Mouse (Mus musculus): Measurements from ENCODE around the gene BC016579.

BC016579 gene

GRCm38 (mm10) chr16:45653934-45654332 is at the start of gene BC016579:
Gene BC016579, minus strand, starts transcription at chr16:45654068.
- peak; percentile 43 to 44 for DNase-seq (ENCODE audit: low spot score in 2 of 2)

- no peak for DNase-seq (ENCODE audit: low spot score in 2 of 2)
These were observed 45.4 kb upstream of the BC016579 start for GRCm38 (mm10) chr16:45699301-45699700.

- DNase-seq (ENCODE audit: low spot score in 2 of 2): no peak
These were observed 44.1 kb upstream of the BC016579 start for GRCm38 (mm10) chr16:45697996-45698395.

- DNase-seq (ENCODE audit: low spot score in 2 of 2): no peak
These were observed 41.7 kb upstream of the BC016579 start for GRCm38 (mm10) chr16:45695445-45696160.

GRCm38 (mm10) chr16:45693558-45693957 is 39.7 kb upstream of the BC016579 start, which contains the start of gene Tmprss7:
Gene Tmprss7, minus strand, starts transcription at chr16:45693658.
- DNase-seq (ENCODE audit: low spot score in 2 of 2): no peak

GRCm38 (mm10) chr16:45692851-45693250 is 39.0 kb upstream of the BC016579 start:
- DNase-seq (ENCODE audit: low spot score in 2 of 2): no peak

- no peak for DNase-seq (ENCODE audit: low spot score in 2 of 2)
These were observed 36.3 kb upstream of the BC016579 start for GRCm38 (mm10) chr16:45690178-45690577.

GRCm38 (mm10) chr16:45686833-45687232 is 33.0 kb upstream of the BC016579 start:
- DNase-seq (ENCODE audit: low spot score in 2 of 2): no peak

- DNase-seq (ENCODE audit: low spot score in 2 of 2): no peak
These were observed 31.4 kb upstream of the BC016579 start for GRCm38 (mm10) chr16:45685295-45685694.

- DNase-seq (ENCODE audit: low spot score in 2 of 2): peak; percentile 17 to 48
These were observed 30.9 kb upstream of the BC016579 start for GRCm38 (mm10) chr16:45684815-45685214.

- no peak for DNase-seq (ENCODE audit: low spot score in 2 of 2)
These were observed 22.6 kb upstream of the BC016579 start for GRCm38 (mm10) chr16:45676462-45676861.

- no peak for DNase-seq (ENCODE audit: low spot score in 2 of 2)
These were observed 16.1 kb upstream of the BC016579 start for GRCm38 (mm10) chr16:45670005-45670404.

- DNase-seq (ENCODE audit: low spot score in 2 of 2): no peak
These were observed 14.3 kb upstream of the BC016579 start for GRCm38 (mm10) chr16:45668178-45668577.

GRCm38 (mm10) chr16:45666136-45666535 is 12.3 kb upstream of the BC016579 start:
- DNase-seq (ENCODE audit: low spot score in 2 of 2): no peak

GRCm38 (mm10) chr16:45662381-45662780 is 8.5 kb upstream of the BC016579 start:
- no peak for DNase-seq (ENCODE audit: low spot score in 2 of 2)

GRCm38 (mm10) chr16:45659596-45659995 is 5.7 kb upstream of the BC016579 start:
- no peak for DNase-seq (ENCODE audit: low spot score in 2 of 2)

- no peak for DNase-seq (ENCODE audit: low spot score in 2 of 2)
These were observed 4.4 kb upstream of the BC016579 start for GRCm38 (mm10) chr16:45658248-45658647.

- no peak for DNase-seq (ENCODE audit: low spot score in 2 of 2)
These were observed 3.8 kb upstream of the BC016579 start for GRCm38 (mm10) chr16:45657574-45658159.

- no peak for DNase-seq (ENCODE audit: low spot score in 2 of 2)
These were observed 597 bp upstream of the BC016579 start for GRCm38 (mm10) chr16:45654465-45654864.

GRCm38 (mm10) chr16:45653009-45653933 is 597 bp downstream of the BC016579 start:
- DNase-seq (ENCODE audit: low spot score in 2 of 2): no peak

GRCm38 (mm10) chr16:45651497-45651896 is 2.4 kb downstream of the BC016579 start:
- DNase-seq (ENCODE audit: low spot score in 2 of 2): no peak

GRCm38 (mm10) chr16:45644380-45644779 is 9.5 kb downstream of the BC016579 start:
- no peak for DNase-seq (ENCODE audit: low spot score in 2 of 2)
